Mouse (Mus musculus): ENCODE measurements around the gene Mrs2.
"Not testable (repeated sequence)": the region's sequence is repeated elsewhere in the genome, so short reads cannot be mapped to it uniquely, and the experiment has no call there.

The Mrs2 gene

DNA sequence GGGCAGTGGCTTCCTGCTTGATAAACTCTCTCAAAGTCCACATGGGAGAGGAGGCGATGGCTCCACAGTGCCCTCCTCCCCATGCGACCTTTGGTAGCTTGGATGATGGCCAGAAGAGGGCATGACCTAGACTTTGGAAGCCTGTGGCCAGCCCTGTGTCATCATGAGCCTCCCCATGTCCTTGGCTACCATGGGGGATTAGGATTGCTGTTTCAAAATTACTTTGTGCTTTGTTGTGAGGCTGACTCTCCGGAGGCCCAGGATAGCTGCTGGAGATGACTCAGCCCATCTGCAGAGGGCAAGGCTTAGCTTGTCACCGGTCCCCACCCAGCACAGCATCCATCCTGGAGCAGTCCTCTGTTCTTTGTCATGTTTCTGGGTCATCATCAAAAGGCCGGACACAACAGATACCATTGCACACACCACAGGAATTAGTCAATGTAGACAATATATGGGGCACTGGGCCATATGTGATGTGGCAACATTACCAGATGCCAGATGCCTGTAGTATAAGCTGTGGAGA is 42.3 kb downstream of the Mrs2 start:
- no peak for DNase-seq (ENCODE audit: low spot score)

- DNase-seq (ENCODE audit: low spot score) = no peak
Observed at GRCm38 (mm10) chr13:24976384-24976783, 43.8 kb downstream of the Mrs2 start.

- not testable (repeated sequence) for DNase-seq (ENCODE audit: low spot score)
Observed at GRCm38 (mm10) chr13:24971776-24972175, 48.4 kb downstream of the Mrs2 start.

DNA sequence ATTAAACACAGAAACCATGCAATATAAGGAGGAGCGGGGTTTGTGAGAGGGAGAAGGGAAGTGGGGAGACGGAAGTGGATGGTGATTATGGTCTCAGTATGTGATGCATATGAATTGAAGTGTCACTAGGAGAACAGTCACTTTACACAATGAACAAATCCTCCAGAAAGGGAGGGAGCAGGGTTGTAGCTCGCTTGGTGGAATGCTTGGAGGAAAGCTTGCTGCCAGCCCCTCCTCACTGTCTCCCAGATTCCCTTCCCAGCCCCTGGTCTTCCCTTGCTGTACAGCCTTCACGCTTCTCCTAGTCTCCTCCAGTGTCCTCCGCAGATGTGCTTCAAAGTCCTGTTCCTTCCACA is 54.4 kb downstream of the Mrs2 start:
- DNase-seq (ENCODE audit: low spot score) = no peak

DNA sequence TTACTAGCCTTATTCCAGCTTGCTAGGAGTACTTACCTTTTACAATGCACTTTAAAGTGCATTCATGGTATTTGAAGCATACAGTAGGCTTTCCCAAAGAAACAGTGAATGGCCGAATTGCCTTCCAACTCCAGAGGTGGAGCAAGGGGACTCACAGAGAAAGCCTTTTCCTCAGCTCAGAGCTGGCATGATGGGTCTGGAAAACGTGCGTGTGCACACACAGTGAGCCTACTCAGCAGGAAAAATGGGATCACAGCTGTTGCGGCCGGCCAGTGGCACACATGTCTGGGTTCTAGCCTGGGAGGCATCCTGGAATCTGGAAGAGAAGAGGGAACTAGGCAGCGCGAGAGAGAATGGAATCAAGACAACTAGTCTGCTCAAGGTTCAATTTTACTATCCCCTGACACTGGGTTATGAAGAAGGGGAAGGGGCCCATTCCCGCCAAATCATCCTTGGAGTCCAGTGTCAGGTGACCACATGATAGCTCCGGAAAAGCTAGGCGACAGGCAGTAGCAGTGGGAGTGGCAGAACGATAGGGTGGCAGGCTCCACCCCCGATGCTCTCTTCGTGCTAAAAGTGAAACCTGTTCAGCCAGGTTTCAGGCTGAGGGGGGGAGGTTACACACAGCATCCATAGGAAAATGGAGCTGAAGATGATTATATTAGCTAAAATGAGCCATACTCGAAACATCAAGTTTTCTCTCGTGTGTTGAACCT is 54.9 kb downstream of the Mrs2 start:
- DNase-seq (ENCODE audit: low spot score) = peak; percentile 19

GRCm38 (mm10) chr13:24962119-24962518 is 58.1 kb downstream of the Mrs2 start:
- no peak for DNase-seq (ENCODE audit: low spot score)

DNA sequence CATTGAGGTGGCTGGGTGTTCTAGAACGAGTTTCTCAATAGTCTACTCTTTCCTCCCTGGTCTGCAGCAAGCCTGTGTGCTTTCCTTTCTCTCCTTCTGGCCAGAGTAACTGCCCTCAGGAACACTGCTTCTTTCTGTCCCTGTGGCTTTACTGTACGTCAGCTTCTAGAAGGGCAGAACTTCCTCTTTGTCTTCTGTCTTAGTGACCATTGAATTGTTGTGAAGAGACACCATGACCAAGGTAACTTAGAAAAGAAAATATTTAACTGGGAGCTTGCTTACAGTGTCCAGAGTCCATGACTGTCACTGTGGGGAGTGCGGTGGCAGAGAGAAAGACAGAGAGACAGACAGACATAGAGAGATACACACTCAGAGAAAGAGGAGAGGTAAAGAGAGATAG is 60.1 kb downstream of the Mrs2 start:
- DNase-seq (ENCODE audit: low spot score) = no peak

- no peak for DNase-seq (ENCODE audit: low spot score)
Observed at GRCm38 (mm10) chr13:24958671-24959070, 61.5 kb downstream of the Mrs2 start.

GRCm38 (mm10) chr13:24955500-24955899 is 64.7 kb downstream of the Mrs2 start:
- DNase-seq (ENCODE audit: low spot score) = no peak

GRCm38 (mm10) chr13:24955091-24955490 is 65.1 kb downstream of the Mrs2 start:
- no peak for DNase-seq (ENCODE audit: low spot score)

- no peak for DNase-seq (ENCODE audit: low spot score)
Observed at GRCm38 (mm10) chr13:24952659-24953058, 67.5 kb downstream of the Mrs2 start.

GRCm38 (mm10) chr13:24948870-24949269 is 71.3 kb downstream of the Mrs2 start:
- no peak for DNase-seq (ENCODE audit: low spot score)

DNA sequence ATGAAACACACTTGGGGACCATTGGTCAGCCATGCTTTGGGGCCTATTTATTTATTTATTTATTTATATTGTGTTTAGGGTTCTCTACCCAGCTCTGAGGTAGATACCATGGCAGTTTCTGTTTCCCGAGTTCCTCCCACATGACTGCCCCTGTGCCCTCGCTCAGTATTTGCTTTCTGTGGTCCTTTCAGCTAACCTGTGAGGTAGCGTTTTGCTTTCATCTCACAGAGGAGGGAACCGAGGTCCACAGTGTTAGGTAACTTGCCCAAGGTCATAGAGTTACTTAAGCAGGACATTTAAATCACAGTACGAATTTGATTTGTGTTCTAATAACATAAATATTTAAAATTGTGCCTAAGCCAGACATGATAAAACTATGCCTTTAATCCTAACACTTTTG is 73.0 kb downstream of the Mrs2 start:
- DNase-seq (ENCODE audit: low spot score) = no peak

GRCm38 (mm10) chr13:24945567-24945966 is 74.6 kb downstream of the Mrs2 start:
- DNase-seq (ENCODE audit: low spot score) = no peak

DNA sequence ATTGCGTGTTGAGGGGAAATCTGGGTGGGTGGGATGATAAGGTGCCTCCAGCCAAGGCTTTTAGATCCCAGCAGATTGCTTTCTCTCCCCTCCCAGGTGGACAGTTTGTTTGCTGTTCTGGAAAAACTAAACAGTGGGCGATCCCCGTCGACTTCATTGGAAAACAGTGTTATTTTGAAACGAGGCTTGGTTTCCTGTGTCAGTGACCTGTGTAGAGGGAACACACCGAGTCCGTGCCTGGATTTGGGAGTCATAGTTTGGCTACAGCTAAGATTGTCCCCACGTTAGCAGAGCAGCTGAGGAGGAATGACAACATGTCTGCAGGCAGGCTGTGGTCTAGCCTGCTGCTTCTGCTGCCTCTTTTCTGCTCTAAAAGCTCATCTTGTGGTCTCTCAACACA is 76.9 kb downstream of the Mrs2 start:
- no peak for DNase-seq (ENCODE audit: low spot score)

- no peak for DNase-seq (ENCODE audit: low spot score)
Observed at GRCm38 (mm10) chr13:24942512-24943282, 77.5 kb downstream of the Mrs2 start, which contains the start of gene Gpld1. TSS of gene Gpld1 (plus strand) at chr13:24943152.

DNA sequence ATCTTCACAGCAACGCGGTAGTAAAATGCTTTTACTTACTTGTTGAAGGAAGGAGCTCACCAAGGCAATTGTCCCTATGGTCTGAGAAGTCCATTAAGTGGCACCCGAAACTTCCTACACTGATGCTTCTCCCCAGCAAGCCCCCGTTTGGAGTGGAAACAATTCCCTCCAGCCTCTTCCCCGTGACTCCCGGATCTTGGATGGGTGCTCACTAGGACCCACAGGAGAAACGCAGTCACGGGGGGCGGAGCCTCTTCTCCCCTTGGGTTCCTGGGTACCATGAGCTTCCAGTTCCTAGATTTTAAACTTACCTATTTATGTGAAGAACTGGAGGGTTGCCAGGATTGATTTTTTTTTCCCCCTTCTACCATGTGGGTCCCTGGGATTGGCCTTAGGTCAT is 80.7 kb downstream of the Mrs2 start:
- no peak for DNase-seq (ENCODE audit: low spot score)

DNA sequence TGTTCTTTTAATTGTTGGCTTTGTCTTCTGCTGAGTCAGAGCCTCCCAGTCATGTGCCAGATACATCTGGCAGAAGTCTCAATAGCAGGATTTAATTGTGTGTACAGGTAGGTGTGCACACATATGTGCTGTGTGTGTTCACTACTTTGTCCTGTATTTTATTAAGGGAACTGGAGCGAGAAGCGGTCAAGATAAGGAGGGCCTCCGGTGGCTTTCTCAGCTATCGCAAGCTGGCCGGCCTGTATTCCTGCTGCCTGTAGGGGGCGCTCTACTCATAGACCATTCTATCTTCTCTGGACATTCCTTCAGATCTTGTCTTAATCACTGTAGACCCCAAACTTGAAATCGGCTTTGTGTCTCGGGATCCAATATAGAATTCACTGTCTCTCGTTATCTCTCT is 81.5 kb downstream of the Mrs2 start:
- DNase-seq (ENCODE audit: low spot score) = peak; percentile 21

GRCm38 (mm10) chr13:24937839-24938166 is 82.4 kb downstream of the Mrs2 start:
- DNase-seq (ENCODE audit: low spot score) = no peak
